Mouse (Mus musculus) E14TG2a.4 (cell line): ENCODE measurements around the gene Ptpru.

Experiments used
- H3K27me3 ChIP-seq: 2 replicates; pipeline ENCODE4 v1.6.1; 2014; ENCODE audit warnings: low read length, control low read depth; ENCODE audit not compliant: insufficient read depth
- H3K36me3 ChIP-seq: 2 replicates; pipeline ENCODE4 v1.6.1; 2014; ENCODE audit warnings: low read length, control low read depth; ENCODE audit not compliant: insufficient read depth
- H3K4me1 ChIP-seq: replicated peaks from 2 replicates; pipeline ENCODE4 v1.6.1; 2014; ENCODE audit warnings: low read depth, low read length, control low read depth
- H3K4me3 ChIP-seq: replicated peaks from 2 replicates; pipeline ENCODE4 v1.5.1; 2014; ENCODE audit warnings: mild to moderate bottlenecking, low read length
- H3K9me3 ChIP-seq: 2 replicates; pipeline ENCODE4 v1.6.1; 2014; ENCODE audit warnings: low read length, control low read depth
- CTCF ChIP-seq: conservative IDR thresholded peaks from 2 replicates; pipeline ENCODE4 v1.5.1; 2014; ENCODE audit warnings: low read length
- NANOG ChIP-seq: IDR thresholded peaks from 2 replicates; pipeline ENCODE4 v1.6.1; 2014; ENCODE audit warnings: borderline replicate concordance, low read length, mixed read lengths
- POU5F1 ChIP-seq: IDR thresholded peaks from 2 replicates; pipeline ENCODE4 v1.6.1; 2014; ENCODE audit warnings: low read length, borderline replicate concordance

Gene Ptpru

DNA sequence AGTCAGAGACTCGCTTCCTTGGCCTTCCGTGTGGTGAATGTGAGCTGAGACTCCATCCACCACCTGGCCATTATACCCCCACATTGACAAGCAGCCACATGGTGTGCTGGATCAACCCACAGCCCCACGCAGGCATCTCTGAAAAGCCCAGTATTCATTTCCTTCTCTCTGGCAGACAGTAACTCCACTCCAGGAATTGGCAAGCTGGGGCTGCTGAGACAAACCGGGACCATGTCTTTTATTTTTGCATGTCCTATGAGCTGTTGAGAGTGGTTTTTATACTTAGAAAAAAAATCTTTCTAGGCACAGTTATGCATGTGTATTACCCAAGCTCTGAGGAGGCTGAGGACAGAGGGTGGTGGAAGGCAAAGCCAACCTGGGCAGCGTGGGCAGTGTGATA is 118.9 kb downstream of the Ptpru start:
- peaks cover 5% of the 10 kb centered on the region; the same call in 1 of the 2 replicates for H3K27me3 ChIP-seq
- TF ChIP-seq POU5F1 = no peak
- TF ChIP-seq NANOG = no peak
- TF ChIP-seq CTCF = no peak
- no peaks in the 10 kb centered on the region for H3K36me3 ChIP-seq
- peaks cover 32% of the 10 kb centered on the region for H3K4me1 ChIP-seq
- H3K4me3 ChIP-seq = no peak overlapping the region
- H3K9me3 ChIP-seq = no peaks in the 10 kb centered on the region
